Mouse (Mus musculus) lung, postnatal 0 days (tissue): ENCODE results near the gene Lpp.

Experiments used
- CTCF ChIP-seq: IDR thresholded peaks from 2 replicates; pipeline ENCODE4 v1.5.1; 2016; ENCODE audit warnings: antibody characterized with exemption, mild to moderate bottlenecking
- EP300 ChIP-seq: IDR thresholded peaks from 2 replicates; pipeline ENCODE4 v1.6.1; 2016; ENCODE audit warnings: antibody characterized with exemption, mild to moderate bottlenecking, control low read depth

DNA sequence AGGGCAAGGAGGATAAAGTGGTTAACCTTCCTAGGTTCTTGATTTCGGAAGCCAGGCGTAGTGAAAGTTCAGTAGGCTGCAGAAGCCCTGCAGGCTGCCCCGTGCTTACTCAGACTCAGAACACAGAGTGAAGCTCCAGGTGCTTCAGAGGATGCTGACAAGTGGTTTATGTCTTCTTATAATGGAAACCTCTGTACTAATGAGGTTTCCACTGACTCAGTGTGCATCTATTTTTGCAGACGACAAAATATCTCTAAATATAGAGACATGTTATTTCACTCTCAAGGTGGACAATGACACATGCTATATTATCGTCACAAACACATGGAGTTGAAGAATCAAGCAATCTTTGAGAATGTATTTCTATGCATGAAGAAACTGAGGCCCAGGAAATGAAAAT, 446.8 kb downstream of the Lpp start:
- no peak for TF ChIP-seq CTCF
- no peak for TF ChIP-seq EP300
